Mouse (Mus musculus) stomach, embryonic 15.5 days (tissue): ENCODE measurements around the gene Slc27a4. TPM values are rescaled to one million over a fixed set of nuclear protein-coding genes. Genes with fewer than 3 reads are reported as not detected.

Experiments used
- ATAC-seq: fragments of 200-750 bp; cut with Nextera tagmentation; 2 replicates; pipeline ENCODE4 v1.8.0; 2017; ENCODE audit warnings: low read depth, moderate number of reproducible peaks, moderate TSS enrichment; ENCODE audit not compliant: insufficient read depth, low FRiP score
- H3K27ac ChIP-seq: fragments of 300-500 bp; sonication (generic); 2 replicates; pipeline ENCODE4 v1.5.1; 2015; ENCODE audit warnings: mild to moderate bottlenecking, inconsistent platforms
- H3K27me3 ChIP-seq: fragments of 300-500 bp; sonication (generic); replicated peaks from 2 replicates; pipeline ENCODE4 v1.6.1; 2015; ENCODE audit warnings: inconsistent platforms
- H3K36me3 ChIP-seq: fragments of 300-500 bp; sonication (generic); 2 replicates; pipeline ENCODE4 v1.6.1; 2015; ENCODE audit warnings: inconsistent platforms
- H3K4me1 ChIP-seq: fragments of 300-500 bp; sonication (generic); 2 replicates; pipeline ENCODE4 v1.6.1; 2015; ENCODE audit warnings: inconsistent platforms
- H3K4me2 ChIP-seq: fragments of 300-500 bp; sonication (generic); 2 replicates; pipeline ENCODE4 v1.6.1; 2015; ENCODE audit warnings: mild to moderate bottlenecking, inconsistent platforms
- H3K4me3 ChIP-seq: fragments of 300-500 bp; sonication (generic); replicated peaks from 2 replicates; pipeline ENCODE4 v1.5.1; 2015; ENCODE audit warnings: inconsistent platforms
- H3K9ac ChIP-seq: fragments of 300-500 bp; sonication (generic); 2 replicates; pipeline ENCODE4 v1.6.1; 2015; ENCODE audit warnings: inconsistent platforms
- H3K9me3 ChIP-seq: fragments of 300-500 bp; sonication (generic); 2 replicates; pipeline ENCODE4 v1.6.1; 2016; ENCODE audit warnings: inconsistent platforms
- WGBS: fragments of 180-500 bp; shearing (Covaris S2); methylation state at CpG from one replicate; pipeline ENCODE4 v1.1.7; 2015; 5-methylcytosine and 5-hydroxymethylcytosine counted together
- polyA plus RNA-seq: library from polyadenylated mRNA; unstranded; fragments of >200 nt; fragmentation: Nextera tagmentation; extraction: Ambion mirVana; gene quantifications from 2 replicates; pipeline ENCODE4 v1.2.1, GENCODE M21; 2015

Gene Slc27a4
- polyA plus RNA-seq, 1 experiment from 2014 or later: 19.7 TPM

DNA sequence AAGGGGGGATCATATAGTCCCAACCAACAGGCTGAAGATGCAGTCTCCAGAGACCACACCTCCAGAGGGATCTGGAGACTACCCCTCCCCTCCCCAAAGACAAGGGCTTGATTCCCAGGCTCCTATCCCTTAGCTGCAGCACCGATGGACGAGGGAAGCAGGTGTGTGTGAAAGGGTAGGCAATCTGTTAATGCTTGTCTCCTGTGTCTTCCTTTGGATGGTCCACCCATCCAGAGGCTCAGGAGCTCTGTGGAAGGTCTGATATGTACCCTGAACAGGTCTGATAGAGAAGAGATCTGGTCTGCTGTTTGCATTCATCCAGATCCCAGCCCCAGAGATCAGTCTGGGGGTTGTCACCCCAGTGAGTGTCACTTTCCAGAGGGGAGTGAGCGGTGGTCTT, 44.5 kb downstream of the Slc27a4 start:
- H3K4me3 ChIP-seq: no peak overlapping the region
- no peak for ATAC-seq
- H3K9me3 ChIP-seq: no peaks in the 10 kb centered on the region
- peaks cover 15% of the 10 kb centered on the region; the same call in 1 of the 2 replicates for H3K36me3 ChIP-seq
- H3K9ac ChIP-seq: no peak overlapping the region
- H3K27ac ChIP-seq: no peak overlapping the region
- H3K4me2 ChIP-seq: no peak overlapping the region
- peaks cover 6% of the 10 kb centered on the region; the same call in 1 of the 2 replicates for H3K4me1 ChIP-seq
- 53% methylated on average over 3 of the region's 3 CpGs for WGBS
- H3K27me3 ChIP-seq: peaks cover 48% of the 10 kb centered on the region

DNA sequence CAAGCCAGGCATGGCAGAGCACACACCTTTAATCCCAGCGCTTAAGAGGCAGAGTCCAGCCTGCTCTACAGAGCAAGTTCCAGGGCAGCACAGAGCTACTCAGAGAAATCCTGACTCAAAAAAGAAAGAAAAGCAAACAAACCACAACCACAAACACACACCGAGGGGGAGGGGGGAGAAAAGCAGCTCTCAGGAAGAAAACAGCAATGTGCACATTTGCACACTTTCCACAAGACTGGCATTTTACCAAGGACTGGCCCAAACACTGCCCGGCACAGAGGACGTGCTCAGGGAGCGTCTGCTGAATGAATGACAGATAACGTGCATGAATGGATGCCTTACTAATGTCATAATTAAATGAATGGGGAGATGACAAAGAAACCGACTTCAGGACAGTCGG, 46.6 kb downstream of the Slc27a4 start:
- Histone ChIP-seq H3K4me2 (no peak overlapping the region), H3K36me3 (no peaks in the 10 kb centered on the region), H3K9ac (no peak overlapping the region), H3K9me3 (no peaks in the 10 kb centered on the region), H3K4me3 (no peak overlapping the region), H3K27me3 (peaks cover 37% of the 10 kb centered on the region), H3K4me1 (peaks cover 6% of the 10 kb centered on the region; the same call in 1 of the 2 replicates), H3K27ac (no peak overlapping the region)
- no peak for ATAC-seq
- 64% methylated on average over 8 of the region's 8 CpGs for WGBS

DNA sequence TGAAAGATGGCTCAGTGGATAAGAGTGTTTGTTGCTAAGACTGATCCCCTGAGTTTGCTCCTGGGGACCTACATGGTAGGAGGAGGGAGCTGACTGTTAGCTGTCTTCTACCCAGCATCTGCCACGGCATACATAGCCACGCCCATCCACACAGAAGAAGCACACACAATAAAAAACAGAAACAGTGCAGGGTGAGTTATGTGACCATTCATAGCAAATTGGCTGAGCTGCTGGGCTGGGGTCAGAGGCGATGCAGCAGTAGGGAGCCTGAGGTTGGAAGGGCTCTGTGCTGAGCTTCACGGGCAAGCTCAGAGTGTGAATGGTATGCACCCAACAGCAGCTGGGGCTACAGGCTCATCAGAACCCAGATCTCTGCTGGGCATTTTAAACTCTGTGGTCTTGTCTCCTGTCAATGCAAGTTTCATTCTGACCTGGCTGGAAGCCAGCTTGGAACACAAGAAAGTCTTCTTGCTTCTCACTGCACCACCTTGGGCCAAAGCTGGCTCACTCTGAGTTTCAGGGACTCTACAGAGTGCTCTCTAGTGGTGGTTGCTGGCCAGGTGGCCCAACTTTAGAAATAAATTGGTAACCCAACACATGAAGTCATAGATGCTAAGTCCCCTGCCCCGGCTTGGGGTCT, 47.5 kb downstream of the Slc27a4 start:
- Histone ChIP-seq H3K4me3 (no peak overlapping the region), H3K4me2 (no peak overlapping the region), H3K27me3 (peaks cover 28% of the 10 kb centered on the region), H3K9me3 (no peaks in the 10 kb centered on the region), H3K27ac (no peak overlapping the region), H3K4me1 (peaks cover 6% of the 10 kb centered on the region; the same call in 1 of the 2 replicates), H3K36me3 (no peaks in the 10 kb centered on the region), H3K9ac (no peak overlapping the region)
- no peak for ATAC-seq
- 54% methylated on average over 5 of the region's 5 CpGs for WGBS

DNA sequence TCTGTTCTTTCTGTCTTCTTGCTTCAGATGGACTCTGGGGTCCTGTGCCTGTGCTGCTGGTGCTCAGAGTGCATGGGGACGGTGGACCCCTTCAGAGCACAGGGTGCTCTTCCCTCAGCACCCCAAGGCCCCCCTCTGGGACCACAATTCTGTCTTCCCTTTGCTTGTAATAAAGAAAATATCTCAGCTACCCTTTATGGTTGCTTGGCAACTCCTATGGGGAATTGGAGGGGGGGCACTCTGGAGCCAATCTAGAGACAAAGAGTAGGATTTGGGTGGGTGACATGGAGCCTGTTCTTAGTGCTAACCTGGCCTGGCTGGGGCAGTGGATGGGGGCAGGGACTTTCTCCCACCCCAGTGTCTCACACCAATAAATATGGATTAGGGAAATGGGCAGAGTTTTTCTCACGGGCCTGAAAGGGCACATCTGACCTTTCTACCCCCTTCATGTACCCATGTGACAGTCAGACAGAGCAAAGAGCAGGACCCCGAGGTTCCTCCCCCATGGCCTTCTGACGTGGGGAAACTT, 50.6 kb downstream of the Slc27a4 start:
- Histone ChIP-seq H3K27ac (no peak overlapping the region), H3K9ac (no peak overlapping the region), H3K4me2 (no peak overlapping the region), H3K9me3 (no peaks in the 10 kb centered on the region), H3K4me3 (no peak overlapping the region), H3K36me3 (no peaks in the 10 kb centered on the region), H3K4me1 (no peaks in the 10 kb centered on the region), H3K27me3 (no peaks in the 10 kb centered on the region)
- ATAC-seq: no peak
- 52% methylated on average over 4 of the region's 4 CpGs for WGBS

DNA sequence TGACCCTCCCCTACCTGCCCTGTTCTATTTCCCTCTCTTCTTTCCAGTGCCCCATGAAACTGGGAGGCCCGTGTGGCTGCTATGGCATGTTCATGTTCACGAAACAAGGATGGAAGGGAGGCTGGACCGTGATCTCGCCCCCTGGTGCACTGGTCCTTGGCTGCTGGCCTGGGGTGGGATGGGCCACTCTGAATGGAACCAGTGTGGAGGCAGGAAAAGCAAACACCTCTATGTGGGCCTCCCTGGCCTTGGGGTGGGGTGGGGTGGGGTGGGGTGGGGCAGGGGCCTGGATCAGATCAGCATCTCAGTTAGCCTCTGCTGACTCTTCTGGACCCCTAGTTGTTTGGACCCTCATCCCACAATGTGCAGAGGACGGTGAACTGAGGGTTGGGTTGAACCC, 51.3 kb downstream of the Slc27a4 start:
- H3K27ac ChIP-seq: no peak overlapping the region
- WGBS: 67% methylated on average over 5 of the region's 5 CpGs
- H3K4me2 ChIP-seq: no peak overlapping the region
- no peaks in the 10 kb centered on the region for H3K9me3 ChIP-seq
- H3K27me3 ChIP-seq: no peaks in the 10 kb centered on the region
- ATAC-seq: no peak
- no peaks in the 10 kb centered on the region for H3K4me1 ChIP-seq
- H3K4me3 ChIP-seq: no peak overlapping the region
- no peaks in the 10 kb centered on the region for H3K36me3 ChIP-seq
- H3K9ac ChIP-seq: no peak overlapping the region

DNA sequence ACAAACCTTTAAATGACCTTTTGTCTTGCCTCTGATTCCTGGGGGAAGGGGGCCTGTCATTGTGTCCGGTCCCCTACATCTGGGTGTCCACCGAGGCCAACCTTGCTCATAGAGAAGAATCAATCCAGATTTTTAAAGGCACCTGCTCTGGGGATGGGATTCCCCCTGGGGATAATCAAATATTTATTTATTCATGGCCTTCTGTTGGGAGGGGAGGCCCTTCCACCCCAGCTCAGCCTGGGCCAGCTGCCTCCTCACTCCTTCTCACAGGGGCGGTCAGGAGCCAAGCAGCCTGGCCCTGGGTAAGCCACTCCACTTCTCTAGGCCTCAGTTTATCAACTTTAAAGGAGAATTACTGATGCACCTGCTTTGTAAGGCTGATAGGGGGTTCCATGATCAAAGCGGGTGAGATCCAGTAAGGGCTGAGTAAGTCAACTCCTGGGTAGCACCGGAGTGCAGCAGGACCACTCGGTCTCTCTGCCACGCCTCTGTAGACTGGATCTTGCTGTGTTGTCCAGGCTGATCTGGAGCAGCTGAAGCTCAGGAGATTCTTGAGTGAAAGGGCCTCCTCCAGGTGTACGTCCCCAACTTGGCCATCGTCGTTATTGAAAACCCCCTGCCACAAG, 53.3 kb downstream of the Slc27a4 start:
- Histone ChIP-seq H3K4me1 (no peaks in the 10 kb centered on the region), H3K27ac (no peak overlapping the region), H3K4me3 (no peak overlapping the region), H3K36me3 (no peaks in the 10 kb centered on the region), H3K27me3 (no peaks in the 10 kb centered on the region), H3K9me3 (no peaks in the 10 kb centered on the region), H3K9ac (no peak overlapping the region), H3K4me2 (no peak overlapping the region)
- no peak for ATAC-seq
- 69% methylated on average over 10 of the region's 10 CpGs for WGBS

DNA sequence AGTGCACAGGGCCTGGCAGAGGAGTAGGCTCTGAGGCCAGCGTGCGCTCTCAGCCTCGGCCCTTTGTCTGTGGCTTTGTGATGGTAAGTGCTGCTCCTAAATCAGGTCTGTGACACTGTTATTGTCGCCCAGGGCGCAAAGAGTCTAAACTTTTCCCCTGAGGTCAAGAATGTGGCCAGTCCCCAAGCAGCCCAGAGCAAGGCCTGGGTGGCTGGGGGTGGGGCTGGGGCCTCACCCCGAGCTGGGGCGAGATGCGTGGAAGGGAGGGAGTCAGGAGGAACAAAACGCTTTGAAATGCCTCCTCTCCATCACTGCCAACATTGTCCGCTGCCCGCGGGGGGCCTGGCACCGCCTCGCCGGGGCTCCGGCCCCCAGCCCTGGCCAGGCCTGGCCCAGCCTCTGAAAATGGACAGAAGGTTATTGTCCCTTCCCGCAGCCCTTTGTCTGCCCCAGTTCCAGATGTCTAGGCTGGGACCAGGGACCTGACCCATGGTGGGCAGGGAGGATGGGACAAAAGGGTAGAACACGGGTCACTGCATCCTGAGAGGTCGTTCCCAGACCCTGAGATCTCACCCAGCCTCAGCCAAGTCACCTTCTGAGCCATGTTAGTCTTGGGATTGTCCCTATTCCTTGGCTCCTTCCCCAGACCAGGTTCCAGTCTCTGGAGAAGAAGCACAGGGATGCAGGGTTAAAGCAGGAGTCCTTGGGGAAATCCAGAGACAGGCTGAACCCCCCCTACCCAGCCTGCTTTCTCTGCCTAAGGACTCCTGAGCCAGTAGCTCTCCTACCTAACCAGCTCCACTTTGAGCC, 54.2 kb downstream of the Slc27a4 start:
- Histone ChIP-seq H3K4me2 (no peak overlapping the region), H3K9me3 (no peaks in the 10 kb centered on the region), H3K4me1 (no peaks in the 10 kb centered on the region), H3K9ac (no peak overlapping the region), H3K27ac (no peak overlapping the region), H3K27me3 (no peaks in the 10 kb centered on the region), H3K4me3 (no peak overlapping the region), H3K36me3 (no peaks in the 10 kb centered on the region)
- WGBS: 16% methylated on average over 19 of the region's 19 CpGs
- no peak for ATAC-seq

DNA sequence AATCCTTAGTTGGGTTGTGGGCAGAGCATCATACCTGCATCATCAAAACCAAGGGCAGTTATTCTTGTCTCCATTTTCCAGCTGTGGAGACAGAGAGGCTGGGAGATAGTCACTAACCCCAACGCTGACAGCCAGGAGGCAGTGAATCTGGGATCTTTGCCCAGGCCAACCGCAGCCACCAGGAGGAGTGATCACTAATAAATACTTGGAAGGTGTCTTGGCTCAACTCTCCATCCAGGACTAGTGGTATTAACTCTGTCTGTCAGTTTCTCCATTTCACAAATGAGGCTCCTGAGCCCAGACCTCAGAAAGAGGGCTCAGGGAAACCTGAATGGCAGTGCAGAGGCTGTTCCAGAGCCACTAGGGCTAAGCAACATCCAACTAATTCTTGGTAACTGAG, 54.9 kb downstream of the Slc27a4 start:
- no peaks in the 10 kb centered on the region for H3K27me3 ChIP-seq
- no peak overlapping the region for H3K27ac ChIP-seq
- no peak for ATAC-seq
- H3K9me3 ChIP-seq: no peaks in the 10 kb centered on the region
- H3K4me3 ChIP-seq: no peak overlapping the region
- H3K4me1 ChIP-seq: no peaks in the 10 kb centered on the region
- WGBS: 46% methylated on average over 2 of the region's 2 CpGs
- H3K4me2 ChIP-seq: no peak overlapping the region
- H3K9ac ChIP-seq: no peak overlapping the region
- H3K36me3 ChIP-seq: no peaks in the 10 kb centered on the region

DNA sequence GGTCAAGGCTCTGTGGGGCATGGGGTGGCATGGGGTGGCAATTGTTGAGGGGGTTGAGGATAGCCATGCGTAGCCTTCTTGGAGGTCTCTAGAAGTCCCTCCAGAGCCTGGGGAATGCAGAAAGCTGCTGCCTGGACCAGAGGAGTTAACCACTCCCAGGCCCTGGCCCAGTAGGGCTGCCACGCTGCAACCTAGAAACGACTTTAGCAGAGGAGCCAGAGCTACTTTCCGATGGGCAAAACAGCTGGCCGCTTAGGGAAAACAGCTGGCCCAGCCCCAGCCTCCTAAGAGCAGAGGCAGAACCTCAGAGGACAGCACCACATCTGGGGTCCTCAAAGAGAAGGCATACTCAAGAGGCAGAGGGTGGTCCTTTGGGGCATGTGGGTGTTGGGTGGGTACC, 55.5 kb downstream of the Slc27a4 start:
- no peak for ATAC-seq
- Histone ChIP-seq H3K27me3 (no peaks in the 10 kb centered on the region), H3K4me2 (no peak overlapping the region), H3K4me3 (no peak overlapping the region), H3K36me3 (no peaks in the 10 kb centered on the region), H3K4me1 (no peaks in the 10 kb centered on the region), H3K9me3 (no peaks in the 10 kb centered on the region), H3K9ac (no peak overlapping the region), H3K27ac (no peak overlapping the region)
- WGBS: 69% methylated on average over 5 of the region's 5 CpGs

DNA sequence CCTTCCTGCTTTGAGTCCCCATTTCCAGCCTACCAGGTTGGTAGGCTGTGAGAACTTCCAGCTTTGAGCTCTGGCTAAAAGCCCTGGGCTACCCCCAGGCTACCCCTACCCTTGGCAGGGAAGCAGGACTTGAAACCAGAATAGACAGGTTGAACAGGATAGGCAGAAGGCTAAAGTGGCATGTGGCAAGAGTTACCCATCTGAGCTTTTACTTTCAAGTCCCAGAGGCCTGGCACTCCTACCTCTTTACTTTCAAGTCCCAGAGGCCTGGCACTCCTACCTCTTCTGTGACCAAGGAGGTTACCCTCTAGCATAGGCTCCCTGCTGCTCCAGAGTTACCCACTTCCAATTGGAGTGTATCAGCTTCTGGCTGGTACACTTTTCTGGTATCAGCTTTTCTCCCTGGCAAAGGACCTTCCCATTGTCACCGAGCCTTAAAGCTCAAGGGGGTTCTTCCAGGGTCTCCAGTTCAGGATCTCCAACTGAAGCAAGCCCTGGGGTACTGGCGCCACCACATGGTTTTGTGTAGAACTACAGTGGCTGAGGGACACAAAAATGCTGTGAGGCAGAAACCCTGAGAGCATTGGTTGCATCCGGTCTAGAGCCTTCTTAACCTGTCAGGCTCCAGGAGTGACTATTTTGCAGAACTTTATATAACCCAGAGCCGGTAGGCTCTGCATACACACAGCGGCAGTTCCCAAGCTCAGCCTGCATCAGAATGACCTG, 56.5 kb downstream of the Slc27a4 start:
- Histone ChIP-seq H3K27me3 (no peaks in the 10 kb centered on the region), H3K9ac (no peak overlapping the region), H3K9me3 (no peaks in the 10 kb centered on the region), H3K36me3 (no peaks in the 10 kb centered on the region), H3K4me3 (no peak overlapping the region), H3K27ac (no peak overlapping the region), H3K4me2 (no peak overlapping the region), H3K4me1 (no peaks in the 10 kb centered on the region)
- 11% methylated on average over 5 of the region's 5 CpGs for WGBS
- no peak for ATAC-seq

DNA sequence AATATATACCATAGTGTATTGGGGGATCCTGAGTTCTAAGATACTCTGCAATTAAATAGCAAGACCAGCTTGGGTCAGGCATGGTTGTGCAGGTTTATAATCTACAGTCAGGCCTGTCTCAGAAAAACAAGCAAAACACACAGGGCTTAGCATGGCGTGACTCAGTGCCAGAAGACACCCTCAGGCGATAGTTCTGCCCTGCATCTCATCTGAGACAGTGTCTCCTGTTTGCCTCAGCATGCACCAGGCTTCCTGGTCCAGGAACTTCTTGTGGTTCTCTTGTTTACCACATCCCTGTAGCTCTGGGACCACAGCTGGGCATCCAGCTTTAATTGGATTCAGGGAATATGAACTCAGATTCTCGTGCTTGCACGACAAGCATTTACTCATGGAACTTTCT, 62.7 kb downstream of the Slc27a4 start:
- WGBS: 72% methylated on average over 4 of the region's 4 CpGs

More for the DNA sequence above, 62.7 kb downstream of the Slc27a4 start:
- no peaks in the 10 kb centered on the region for H3K36me3 ChIP-seq
- no peak overlapping the region for H3K4me3 ChIP-seq
- no peak for ATAC-seq
- H3K27ac ChIP-seq: no peak overlapping the region
- H3K27me3 ChIP-seq: no peaks in the 10 kb centered on the region
- H3K4me1 ChIP-seq: peaks cover 7% of the 10 kb centered on the region; the same call in 1 of the 2 replicates
- no peaks in the 10 kb centered on the region for H3K9me3 ChIP-seq
- H3K4me2 ChIP-seq: no peak overlapping the region
- no peak overlapping the region for H3K9ac ChIP-seq
